Mouse (Mus musculus): Measurements from ENCODE around the gene Acsf3. TPM values are rescaled to one million over a fixed set of nuclear protein-coding genes. Genes with fewer than 3 reads are reported as not detected.

Gene Acsf3
- 14.0 and 17.3 TPM in 2 replicates for polyA plus RNA-seq (2014; fragmentation: Nextera tagmentation; extraction: Ambion mirVana)

DNA sequence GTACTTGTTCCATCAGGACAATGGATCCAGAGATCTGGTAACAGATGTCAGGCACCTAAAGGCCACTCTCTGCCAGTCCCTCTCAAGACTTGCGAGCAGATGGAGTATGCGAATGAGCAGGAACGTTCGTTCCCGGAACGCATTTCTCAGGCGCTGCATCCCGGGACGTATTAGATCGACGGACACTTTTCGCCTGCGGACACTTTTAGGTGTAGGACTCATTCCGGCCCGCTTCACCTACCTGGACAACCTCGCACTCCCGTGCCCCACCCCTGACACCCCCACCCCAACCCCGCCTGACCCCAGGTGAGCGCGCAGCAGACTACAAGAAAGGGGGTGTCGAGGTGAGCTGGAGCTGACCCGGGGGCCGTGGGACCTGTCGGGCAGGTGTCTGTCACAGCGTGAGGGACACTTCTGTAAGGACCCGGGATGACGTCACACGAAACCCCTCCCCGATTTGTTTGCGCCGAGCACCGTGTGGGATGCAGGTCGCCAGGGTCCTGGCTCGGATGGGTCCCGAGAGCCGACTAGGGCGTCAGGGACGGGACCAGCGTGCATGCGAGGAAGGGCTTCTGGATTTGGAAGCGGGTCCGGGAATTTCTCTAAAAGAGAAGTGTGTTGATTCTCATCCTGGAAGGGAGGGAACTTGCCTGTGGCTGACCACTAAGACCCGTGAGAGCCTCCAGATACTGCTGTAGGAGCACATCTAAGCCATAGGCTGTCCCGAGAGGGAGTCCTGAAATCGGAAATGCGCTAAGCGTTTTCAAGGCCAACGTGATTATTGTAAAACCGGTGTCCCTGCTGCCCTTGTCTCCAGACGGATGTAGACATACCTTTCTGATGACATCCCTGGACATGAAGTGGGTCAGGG lies at the start of gene Acsf3:
Acsf3 (plus strand) TSS at position 202 of the 871 bp plus-strand sequence.
- WGBS, result 2% methylated on average over 48 of the region's 50 CpGs
- peak; percentile 60 for DNase-seq (ENCODE audit: low spot score)
- peak; percentile 86 for ATAC-seq (ENCODE audit: low read depth)
- H3K4me3 ChIP-seq (ENCODE audit: low read depth, low read length), result peak within 1 kb of the TSS; percentile 86
- peaks cover 4% of the 10 kb centered on the region; the same call in 1 of the 2 replicates for H3K36me3 ChIP-seq (ENCODE audit: control insufficient read depth, insufficient read depth, low read length)
- H3K27me3 ChIP-seq (replicated peaks; ENCODE audit: control insufficient read depth, insufficient read depth, low read length), result 0 out of 2 replicates have a peak, but pooled peaks cover 3% of the 10 kb centered on the region
- peak within 1 kb of the TSS; percentile 92 for H3K4me2 ChIP-seq (ENCODE audit: low read depth, low read length)
- H3K4me1 ChIP-seq (ENCODE audit: control insufficient read depth, insufficient read depth, low read length), result peaks cover 10% of the 10 kb centered on the region
- H3K27ac ChIP-seq (replicated peaks; ENCODE audit: low read depth, low read length), result 0 out of 2 replicates have a peak within 1 kb of the TSS, but pooled peaks have one; percentile 15
- peak within 1 kb of the TSS; percentile 88 for H3K9ac ChIP-seq (ENCODE audit: low read depth, low read length)
- no peaks in the 10 kb centered on the region for H3K9me3 ChIP-seq (ENCODE audit: control insufficient read depth, low read length)

- WGBS, result 36% methylated on average over 2 of the region's 2 CpGs
- H3K27ac ChIP-seq (replicated peaks; ENCODE audit: low read depth, low read length), result no peak overlapping the region
- no peaks in the 10 kb centered on the region for H3K36me3 ChIP-seq (ENCODE audit: control insufficient read depth, insufficient read depth, low read length)
- H3K9ac ChIP-seq (ENCODE audit: low read depth, low read length), result no peak overlapping the region
- ATAC-seq (ENCODE audit: low read depth) (peak; percentile 42; the same call in 1 of the 2 replicates), DNase-seq (ENCODE audit: low spot score) (no peak)
- H3K4me3 ChIP-seq (ENCODE audit: low read depth, low read length), result no peak overlapping the region
- no peaks in the 10 kb centered on the region; the same call in 1 of the 2 replicates for H3K4me1 ChIP-seq (ENCODE audit: control insufficient read depth, insufficient read depth, low read length)
- no peaks in the 10 kb centered on the region for H3K9me3 ChIP-seq (ENCODE audit: control insufficient read depth, low read length)
- no peak overlapping the region for H3K4me2 ChIP-seq (ENCODE audit: low read depth, low read length)
- H3K27me3 ChIP-seq (replicated peaks; ENCODE audit: control insufficient read depth, insufficient read depth, low read length), result 0 out of 2 replicates have a peak, but pooled peaks cover under 1% of the 10 kb centered on the region
Measured at GRCm38 (mm10) chr8:122726789-122727188, 48.5 kb upstream of the Acsf3 start.

DNA sequence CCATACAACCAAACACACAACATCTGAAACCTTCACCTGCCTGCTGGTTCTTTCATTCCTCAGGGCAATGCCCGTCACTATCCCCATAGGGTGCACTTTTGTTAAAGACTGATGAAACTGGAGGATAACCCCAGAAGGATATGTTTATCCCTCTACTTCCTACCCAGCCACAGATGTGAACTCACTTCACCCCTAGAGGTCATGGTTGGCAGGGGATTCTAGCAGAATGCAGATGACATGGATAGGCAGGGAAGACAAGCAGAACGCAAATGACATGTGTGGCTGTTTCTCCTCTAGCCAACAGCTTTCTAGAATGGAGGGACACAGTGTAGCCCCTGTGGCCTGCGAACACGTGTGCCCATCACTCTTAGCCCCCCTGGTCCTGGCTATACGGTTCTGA lies 47.9 kb upstream of the Acsf3 start:
- 0 out of 2 replicates have a peak, but pooled peaks cover 3% of the 10 kb centered on the region for H3K27me3 ChIP-seq (replicated peaks; ENCODE audit: control insufficient read depth, insufficient read depth, low read length)
- no peak overlapping the region for H3K27ac ChIP-seq (replicated peaks; ENCODE audit: low read depth, low read length)
- 47% methylated on average over 5 of the region's 5 CpGs for whole genome bisulfite sequencing

DNA sequence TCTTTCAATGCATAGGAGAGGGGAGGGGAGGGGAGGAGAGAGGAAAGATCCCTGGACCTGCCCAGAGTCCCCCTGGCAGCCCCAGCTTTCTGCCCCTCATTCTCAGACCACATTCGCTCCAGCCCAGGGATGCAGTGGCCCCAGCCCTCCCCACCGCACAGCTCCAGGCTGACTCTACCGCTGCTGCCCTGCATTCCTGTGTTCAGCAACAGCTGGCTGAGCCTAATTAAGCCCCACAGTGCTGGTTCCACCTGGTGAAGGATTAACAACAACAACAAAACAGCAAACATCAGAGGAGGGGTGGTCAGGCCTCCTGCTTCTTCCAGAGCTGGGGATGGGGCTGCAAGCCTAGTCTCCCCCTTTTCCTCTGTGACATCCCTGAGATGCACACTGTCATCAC lies 46.7 kb upstream of the Acsf3 start:
- WGBS, result 4% methylated on average over 3 of the region's 3 CpGs
- H3K9me3 ChIP-seq (ENCODE audit: control insufficient read depth, low read length), result no peaks in the 10 kb centered on the region
- H3K4me1 ChIP-seq (ENCODE audit: control insufficient read depth, insufficient read depth, low read length), result no peaks in the 10 kb centered on the region; the same call in 1 of the 2 replicates
- H3K4me3 ChIP-seq (ENCODE audit: low read depth, low read length), result no peak overlapping the region
- ATAC-seq (ENCODE audit: low read depth), result no peak; the same call in 1 of the 2 replicates
- no peak for DNase-seq (ENCODE audit: low spot score)
- no peak overlapping the region for H3K4me2 ChIP-seq (ENCODE audit: low read depth, low read length)
- H3K36me3 ChIP-seq (ENCODE audit: control insufficient read depth, insufficient read depth, low read length), result no peaks in the 10 kb centered on the region
- 0 out of 2 replicates have a peak, but pooled peaks cover 3% of the 10 kb centered on the region for H3K27me3 ChIP-seq (replicated peaks; ENCODE audit: control insufficient read depth, insufficient read depth, low read length)
- H3K9ac ChIP-seq (ENCODE audit: low read depth, low read length), result no peak overlapping the region
- H3K27ac ChIP-seq (replicated peaks; ENCODE audit: low read depth, low read length), result no peak overlapping the region

More for the DNA sequence above, 47.9 kb upstream of the Acsf3 start:
- H3K4me2 ChIP-seq (ENCODE audit: low read depth, low read length), result no peak overlapping the region
- DNase-seq (ENCODE audit: low spot score) (no peak), ATAC-seq (ENCODE audit: low read depth) (0 out of 2 replicates have a peak, but pooled peaks have one; percentile 26)
- H3K9me3 ChIP-seq (ENCODE audit: control insufficient read depth, low read length), result no peaks in the 10 kb centered on the region
- H3K36me3 ChIP-seq (ENCODE audit: control insufficient read depth, insufficient read depth, low read length), result no peaks in the 10 kb centered on the region
- H3K9ac ChIP-seq (ENCODE audit: low read depth, low read length), result no peak overlapping the region
- H3K4me1 ChIP-seq (ENCODE audit: control insufficient read depth, insufficient read depth, low read length), result no peaks in the 10 kb centered on the region; the same call in 1 of the 2 replicates
- no peak overlapping the region for H3K4me3 ChIP-seq (ENCODE audit: low read depth, low read length)

- Histone ChIP-seq H3K4me1 (ENCODE audit: control insufficient read depth, insufficient read depth, low read length) (0 out of 2 replicates have a peak, but pooled peaks cover 6% of the 10 kb centered on the region), H3K9me3 (ENCODE audit: control insufficient read depth, low read length) (no peaks in the 10 kb centered on the region), H3K9ac (ENCODE audit: low read depth, low read length) (no peak overlapping the region), H3K4me3 (ENCODE audit: low read depth, low read length) (no peak overlapping the region), H3K4me2 (ENCODE audit: low read depth, low read length) (no peak overlapping the region), H3K36me3 (ENCODE audit: control insufficient read depth, insufficient read depth, low read length) (no peaks in the 10 kb centered on the region), H3K27ac (replicated peaks; ENCODE audit: low read depth, low read length) (no peak overlapping the region), H3K27me3 (replicated peaks; ENCODE audit: control insufficient read depth, insufficient read depth, low read length) (0 out of 2 replicates have a peak, but pooled peaks cover 3% of the 10 kb centered on the region)
- no peak for DNase-seq (ENCODE audit: low spot score)
- WGBS, result 65% methylated on average over 3 of the region's 3 CpGs
- no peak for ATAC-seq (ENCODE audit: low read depth)
Measured at GRCm38 (mm10) chr8:122735110-122735509, 40.2 kb upstream of the Acsf3 start.

DNA sequence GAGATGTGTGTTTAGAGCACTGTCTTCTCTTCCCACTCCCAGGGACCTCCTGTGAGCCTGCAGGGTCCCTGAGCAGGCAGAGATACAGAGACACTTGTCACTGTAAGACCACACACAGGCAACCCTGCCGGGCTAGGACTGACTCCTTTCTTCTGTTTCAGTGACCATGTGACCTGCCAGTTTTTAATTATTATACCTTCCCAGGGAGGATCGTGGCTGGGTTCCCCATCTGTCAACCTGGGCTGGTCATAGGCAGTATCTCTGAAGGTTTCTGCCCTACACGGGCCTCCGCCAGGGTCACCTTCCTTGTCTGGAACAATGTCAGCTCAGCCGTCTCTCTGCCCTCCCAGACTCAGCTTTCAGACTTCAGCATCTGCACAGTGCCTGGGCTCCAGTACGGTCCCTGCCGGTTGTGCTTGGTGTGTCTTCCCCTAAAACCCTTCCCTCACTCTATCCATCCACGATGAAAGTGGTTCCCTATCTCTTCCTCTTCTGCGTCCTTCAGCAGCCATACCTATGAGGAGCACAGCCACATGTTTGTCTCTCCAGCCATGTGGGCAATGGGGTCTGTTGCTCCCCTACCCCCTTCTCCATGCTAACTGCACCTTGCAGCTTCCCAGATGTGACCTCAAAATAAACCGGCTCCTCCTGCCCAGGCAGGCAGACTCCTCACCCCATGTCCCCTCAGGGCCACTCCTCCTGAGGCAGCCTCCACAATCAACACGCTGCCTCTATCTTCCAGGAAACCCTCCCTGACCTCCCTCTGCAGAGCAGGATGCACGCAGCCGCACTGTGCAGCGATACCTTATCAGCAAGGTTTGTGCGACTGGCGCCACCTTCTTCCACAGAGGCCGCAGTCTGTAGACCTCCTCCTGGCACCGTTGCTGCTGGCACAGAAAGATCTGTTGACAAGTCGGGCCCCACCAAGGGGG lies 39.5 kb upstream of the Acsf3 start:
- 0 out of 2 replicates have a peak, but pooled peaks cover 3% of the 10 kb centered on the region for H3K27me3 ChIP-seq (replicated peaks; ENCODE audit: control insufficient read depth, insufficient read depth, low read length)
- ATAC-seq (ENCODE audit: low read depth), result no peak
- H3K4me3 ChIP-seq (ENCODE audit: low read depth, low read length), result no peak overlapping the region
- no peak overlapping the region for H3K9ac ChIP-seq (ENCODE audit: low read depth, low read length)
- H3K4me2 ChIP-seq (ENCODE audit: low read depth, low read length), result no peak overlapping the region
- no peak overlapping the region; the same call in 1 of the 2 replicates for H3K27ac ChIP-seq (replicated peaks; ENCODE audit: low read depth, low read length)
- DNase-seq (ENCODE audit: low spot score), result no peak
- no peaks in the 10 kb centered on the region for H3K36me3 ChIP-seq (ENCODE audit: control insufficient read depth, insufficient read depth, low read length)
- 54% methylated on average over 19 of the region's 19 CpGs for WGBS
- no peaks in the 10 kb centered on the region for H3K9me3 ChIP-seq (ENCODE audit: control insufficient read depth, low read length)
- 0 out of 2 replicates have a peak, but pooled peaks cover 6% of the 10 kb centered on the region for H3K4me1 ChIP-seq (ENCODE audit: control insufficient read depth, insufficient read depth, low read length)

- Histone ChIP-seq H3K4me1 (ENCODE audit: control insufficient read depth, insufficient read depth, low read length) (0 out of 2 replicates have a peak, but pooled peaks cover 6% of the 10 kb centered on the region), H3K9ac (ENCODE audit: low read depth, low read length) (no peak overlapping the region), H3K4me3 (ENCODE audit: low read depth, low read length) (no peak overlapping the region), H3K27me3 (replicated peaks; ENCODE audit: control insufficient read depth, insufficient read depth, low read length) (0 out of 2 replicates have a peak, but pooled peaks cover 3% of the 10 kb centered on the region), H3K36me3 (ENCODE audit: control insufficient read depth, insufficient read depth, low read length) (no peaks in the 10 kb centered on the region), H3K27ac (replicated peaks; ENCODE audit: low read depth, low read length) (no peak overlapping the region), H3K9me3 (ENCODE audit: control insufficient read depth, low read length) (no peaks in the 10 kb centered on the region), H3K4me2 (ENCODE audit: low read depth, low read length) (no peak overlapping the region)
- DNase-seq (ENCODE audit: low spot score), result no peak
- 91% methylated on average over 11 of the region's 11 CpGs for WGBS
- ATAC-seq (ENCODE audit: low read depth), result no peak
Measured at GRCm38 (mm10) chr8:122736623-122737022, 38.7 kb upstream of the Acsf3 start.

- no peak for ATAC-seq (ENCODE audit: low read depth)
- Histone ChIP-seq H3K4me1 (ENCODE audit: control insufficient read depth, insufficient read depth, low read length) (0 out of 2 replicates have a peak, but pooled peaks cover 6% of the 10 kb centered on the region), H3K27ac (replicated peaks; ENCODE audit: low read depth, low read length) (no peak overlapping the region), H3K9ac (ENCODE audit: low read depth, low read length) (no peak overlapping the region), H3K9me3 (ENCODE audit: control insufficient read depth, low read length) (no peaks in the 10 kb centered on the region), H3K36me3 (ENCODE audit: control insufficient read depth, insufficient read depth, low read length) (no peaks in the 10 kb centered on the region), H3K27me3 (replicated peaks; ENCODE audit: control insufficient read depth, insufficient read depth, low read length) (no peaks in the 10 kb centered on the region), H3K4me2 (ENCODE audit: low read depth, low read length) (no peak overlapping the region), H3K4me3 (ENCODE audit: low read depth, low read length) (no peak overlapping the region)
- WGBS, result 37% methylated on average over 4 of the region's 4 CpGs
- no peak for DNase-seq (ENCODE audit: low spot score)
Measured at GRCm38 (mm10) chr8:122737071-122737470, 38.2 kb upstream of the Acsf3 start.

Measured in embryonic facial prominence, embryonic 14.5 days (tissue).